Mouse (Mus musculus) hindbrain, embryonic 14.5 days (tissue): ENCODE results near the gene Apc2. TPM values are rescaled to one million over a fixed set of nuclear protein-coding genes. Genes with fewer than 3 reads are reported as not detected.

Experiments
- ATAC-seq: fragments of 200-750 bp; cut with Nextera tagmentation; 2 replicates; pipeline ENCODE4 v1.8.0; 2017; ENCODE audit warnings: moderate number of reproducible peaks, mild to moderate bottlenecking, moderate TSS enrichment, moderate library complexity; ENCODE audit not compliant: low FRiP score
- DNase-seq: peaks from one replicate; pipeline ENCODE4 v3.0.0-alpha.2; 2015; ENCODE audit warnings: low spot score
- H3K27ac ChIP-seq: fragments of 300-500 bp; sonication (generic); 2 replicates; pipeline ENCODE4 v1.5.1; 2014; ENCODE audit warnings: mild to moderate bottlenecking, moderate library complexity
- H3K27me3 ChIP-seq: fragments of 300-500 bp; sonication (generic); 2 replicates; pipeline ENCODE4 v1.6.1; 2014; ENCODE audit warnings: mild to moderate bottlenecking, low read length, mixed read lengths; ENCODE audit not compliant: control insufficient read depth, insufficient read depth
- H3K36me3 ChIP-seq: fragments of 300-500 bp; sonication (generic); replicated peaks from 2 replicates; pipeline ENCODE4 v1.6.1; 2014; ENCODE audit not compliant: control insufficient read depth, insufficient read depth
- H3K4me1 ChIP-seq: fragments of 300-500 bp; sonication (generic); replicated peaks from 2 replicates; pipeline ENCODE4 v1.6.1; 2014; ENCODE audit warnings: antibody characterized with exemption, low read length, mixed read lengths; ENCODE audit not compliant: control insufficient read depth, insufficient read depth
- H3K4me2 ChIP-seq: fragments of 300-500 bp; sonication (generic); replicated peaks from 2 replicates; pipeline ENCODE4 v1.6.1; 2014; ENCODE audit warnings: mild to moderate bottlenecking, moderate library complexity
- H3K4me3 ChIP-seq: fragments of 300-500 bp; sonication (generic); replicated peaks from 2 replicates; pipeline ENCODE4 v1.5.1; 2014; ENCODE audit warnings: mild to moderate bottlenecking, low read length
- H3K9ac ChIP-seq: fragments of 300-500 bp; sonication (generic); 2 replicates; pipeline ENCODE4 v1.6.1; 2014
- H3K9me3 ChIP-seq: fragments of 300-500 bp; sonication (generic); 2 replicates; pipeline ENCODE4 v1.6.1; 2016; ENCODE audit warnings: low read length; ENCODE audit not compliant: control insufficient read depth
- whole genome bisulfite sequencing: fragments of 180-500 bp; shearing (Covaris S2); extraction: QIAGEN DNeasy Blood & Tissue Kit; methylation state at CpG from one replicate; pipeline ENCODE4 v1.1.7; 2014; 5-methylcytosine and 5-hydroxymethylcytosine counted together
- polyA plus RNA-seq: library from polyadenylated mRNA; unstranded; fragments of >200 nt; fragmentation: Nextera tagmentation; extraction: Ambion mirVana; gene quantifications from 2 replicates; pipeline ENCODE4 v1.2.1, GENCODE M21; 2014

Apc2 gene
- polyA plus RNA-seq, 1 experiment from 2014 or later = 200 TPM

DNA sequence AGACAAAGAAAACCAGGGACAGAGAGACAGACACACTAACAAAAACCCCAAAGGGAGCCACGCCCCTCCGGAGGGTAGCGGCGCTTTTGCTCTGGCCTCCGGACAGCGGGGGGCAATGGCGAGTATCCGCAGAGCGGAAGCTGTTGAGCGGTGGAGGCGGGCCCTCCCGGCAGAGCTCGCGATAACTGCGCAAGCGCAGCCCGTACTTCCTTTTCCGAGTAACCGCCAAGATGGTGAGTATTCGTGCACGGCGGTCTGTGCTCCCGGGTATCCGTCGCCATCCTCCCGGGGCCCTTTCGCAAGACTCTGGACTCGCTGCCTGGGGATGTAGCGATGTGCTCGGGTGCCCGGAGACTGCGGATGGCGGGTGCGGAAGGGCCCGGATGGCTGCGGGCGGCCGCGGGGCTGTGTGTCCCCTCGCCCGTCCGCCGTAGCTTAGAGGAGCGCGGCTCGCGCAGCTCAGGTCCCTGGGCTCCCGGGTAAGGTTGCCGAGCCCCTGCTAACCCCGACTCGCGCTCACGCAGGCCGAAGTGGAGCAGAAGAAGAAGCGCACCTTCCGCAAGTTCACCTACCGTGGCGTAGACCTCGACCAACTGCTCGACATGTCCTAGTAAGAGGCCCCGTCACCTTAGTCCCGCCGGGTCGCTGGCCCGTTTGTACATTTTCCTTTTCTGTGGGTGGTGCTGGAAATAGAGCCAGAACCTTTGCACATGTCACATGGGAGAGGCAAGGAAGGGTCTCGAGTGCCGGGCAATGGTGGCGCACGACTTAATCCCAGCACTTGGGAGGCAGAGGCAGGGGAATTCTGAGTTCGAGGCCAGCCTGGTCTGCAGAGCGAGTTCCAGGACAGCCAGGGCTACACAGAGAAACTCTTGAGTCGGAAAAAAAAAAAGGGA, 3.3 kb upstream of the Apc2 start, which contains the start of gene Rps15:
TSS of gene Rps15 (plus strand) at position 203 of the 896 bp plus-strand sequence.
- H3K9me3 ChIP-seq = no peaks in the 10 kb centered on the region
- peaks cover 35% of the 10 kb centered on the region for H3K4me1 ChIP-seq
- peaks cover 35% of the 10 kb centered on the region for H3K36me3 ChIP-seq
- peak within 1 kb of the TSS; percentile 66 for H3K4me3 ChIP-seq
- no peaks in the 10 kb centered on the region for H3K27me3 ChIP-seq
- DNase-seq (peak; percentile 98), ATAC-seq (peak; percentile 81)
- H3K27ac ChIP-seq = peak within 1 kb of the TSS; percentile 88
- H3K4me2 ChIP-seq = peak within 1 kb of the TSS; percentile 96
- H3K9ac ChIP-seq = peak within 1 kb of the TSS; percentile 95
- WGBS = under 1% methylated on average over 72 of the region's 72 CpGs

DNA sequence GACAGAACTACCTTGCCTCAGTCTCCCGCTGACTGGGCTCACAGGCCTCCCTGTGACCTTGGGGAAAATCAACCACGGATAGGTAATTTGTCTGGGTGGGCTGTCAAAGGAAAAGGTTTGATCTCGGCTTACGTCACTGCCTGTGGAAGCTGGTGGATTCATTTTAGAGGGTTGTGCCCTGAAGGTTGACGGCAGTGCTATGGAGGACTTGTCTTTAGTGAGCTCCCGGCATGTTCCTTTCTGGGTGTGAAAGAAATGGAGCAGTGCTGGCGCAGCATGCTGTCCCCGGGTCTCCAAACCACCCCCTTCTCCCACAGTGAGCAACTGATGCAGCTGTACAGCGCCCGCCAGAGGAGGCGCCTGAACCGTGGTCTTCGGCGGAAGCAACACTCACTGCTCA, 2.5 kb upstream of the Apc2 start:
- Histone ChIP-seq H3K9me3 (no peaks in the 10 kb centered on the region), H3K4me2 (peak overlapping the region; percentile 96), H3K27me3 (no peaks in the 10 kb centered on the region), H3K27ac (peak overlapping the region; percentile 88), H3K4me1 (peaks cover 43% of the 10 kb centered on the region), H3K36me3 (peaks cover 28% of the 10 kb centered on the region), H3K4me3 (peak overlapping the region; percentile 66), H3K9ac (peak overlapping the region; percentile 95)
- DNase-seq = no peak
- WGBS = 27% methylated on average over 14 of the region's 14 CpGs
- no peak for ATAC-seq

DNA sequence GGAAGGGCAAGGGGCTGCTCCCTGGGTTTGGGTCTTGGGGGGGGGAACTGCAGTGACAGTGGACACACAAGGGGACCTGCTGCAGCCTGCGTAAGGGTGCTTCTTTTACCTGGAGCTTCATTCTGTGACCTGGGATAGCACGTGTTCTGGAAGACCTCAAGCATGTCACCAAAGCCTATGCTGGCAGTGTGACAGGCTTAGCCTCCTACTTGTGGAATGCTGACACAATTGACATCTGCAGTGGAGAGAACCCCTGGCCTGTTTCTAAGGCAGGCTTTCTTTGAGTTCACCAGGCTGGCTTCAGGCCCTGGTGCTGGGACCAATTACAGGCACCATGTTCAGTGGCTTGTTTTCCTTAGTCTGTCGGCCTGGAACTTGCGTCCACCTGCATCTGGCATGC, 1.5 kb upstream of the Apc2 start:
- Histone ChIP-seq H3K4me3 (no peak overlapping the region), H3K9ac (no peak overlapping the region), H3K27ac (no peak overlapping the region), H3K36me3 (peaks cover 20% of the 10 kb centered on the region), H3K9me3 (no peaks in the 10 kb centered on the region), H3K27me3 (no peaks in the 10 kb centered on the region), H3K4me1 (peaks cover 46% of the 10 kb centered on the region), H3K4me2 (no peak overlapping the region)
- WGBS = 72% methylated on average over 4 of the region's 4 CpGs
- DNase-seq (no peak), ATAC-seq (no peak)

DNA sequence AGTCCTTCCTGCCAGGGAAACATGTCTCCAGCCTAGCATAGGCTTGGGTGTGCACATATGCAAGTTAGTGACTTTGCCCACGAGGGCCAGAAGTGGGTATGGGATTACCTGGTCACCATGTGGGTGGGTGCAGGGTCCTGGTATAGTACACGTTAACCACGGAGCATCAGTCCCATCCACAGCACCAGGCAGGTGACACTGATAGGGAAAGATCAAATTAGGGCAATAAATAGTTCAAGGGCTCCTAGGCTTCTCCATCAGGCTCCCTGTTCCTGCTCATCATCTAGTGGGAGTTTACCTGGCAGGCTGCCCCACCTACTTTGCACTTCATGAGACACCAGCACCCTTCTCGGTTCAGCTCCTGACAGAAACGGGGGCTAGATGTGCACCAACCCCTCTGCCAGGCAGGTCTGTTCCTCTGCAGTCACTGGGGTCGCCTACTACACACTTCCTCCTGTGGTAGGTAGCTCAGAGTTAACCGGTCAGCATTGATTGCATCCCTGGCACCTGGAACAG, 931 bp upstream of the Apc2 start:
- Histone ChIP-seq H3K4me1 (peaks cover 46% of the 10 kb centered on the region), H3K9ac (peak overlapping the region; percentile 57), H3K27ac (peak overlapping the region; percentile 93; the same call in 1 of the 2 replicates), H3K27me3 (no peaks in the 10 kb centered on the region), H3K9me3 (no peaks in the 10 kb centered on the region), H3K4me2 (no peak overlapping the region), H3K4me3 (no peak overlapping the region), H3K36me3 (peaks cover 20% of the 10 kb centered on the region)
- DNase-seq = no peak
- 55% methylated on average over 7 of the region's 7 CpGs for WGBS
- ATAC-seq = no peak

DNA sequence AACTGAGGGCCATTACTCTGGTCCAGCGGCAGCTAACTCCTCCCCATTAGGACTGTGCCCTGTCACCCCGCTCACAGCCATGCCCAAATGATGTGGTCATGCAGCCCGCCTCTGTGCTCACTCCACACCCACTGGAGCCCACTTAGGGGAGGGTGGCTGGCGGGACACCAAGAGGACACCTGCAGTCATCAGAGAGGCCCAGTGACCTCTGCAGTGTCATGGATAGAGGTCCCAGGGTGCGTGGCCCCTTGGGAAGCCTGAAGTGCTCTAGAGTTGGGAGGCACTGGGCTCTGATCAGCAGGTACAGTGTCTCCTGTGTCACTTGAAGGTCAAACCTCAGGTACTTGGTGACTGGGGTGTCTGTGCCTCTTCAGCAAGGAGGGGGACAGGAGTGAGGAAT, 1.0 kb downstream of the Apc2 start:
- H3K36me3 ChIP-seq = peaks cover 23% of the 10 kb centered on the region
- no peaks in the 10 kb centered on the region for H3K27me3 ChIP-seq
- H3K4me2 ChIP-seq = peak overlapping the region; percentile 95
- DNase-seq (no peak), ATAC-seq (no peak)
- H3K9ac ChIP-seq = peak overlapping the region; percentile 57
- WGBS = 65% methylated on average over 5 of the region's 5 CpGs
- H3K9me3 ChIP-seq = no peaks in the 10 kb centered on the region
- H3K4me1 ChIP-seq = peaks cover 56% of the 10 kb centered on the region
- H3K27ac ChIP-seq = peak overlapping the region; percentile 93
- peak overlapping the region; percentile 42 for H3K4me3 ChIP-seq

DNA sequence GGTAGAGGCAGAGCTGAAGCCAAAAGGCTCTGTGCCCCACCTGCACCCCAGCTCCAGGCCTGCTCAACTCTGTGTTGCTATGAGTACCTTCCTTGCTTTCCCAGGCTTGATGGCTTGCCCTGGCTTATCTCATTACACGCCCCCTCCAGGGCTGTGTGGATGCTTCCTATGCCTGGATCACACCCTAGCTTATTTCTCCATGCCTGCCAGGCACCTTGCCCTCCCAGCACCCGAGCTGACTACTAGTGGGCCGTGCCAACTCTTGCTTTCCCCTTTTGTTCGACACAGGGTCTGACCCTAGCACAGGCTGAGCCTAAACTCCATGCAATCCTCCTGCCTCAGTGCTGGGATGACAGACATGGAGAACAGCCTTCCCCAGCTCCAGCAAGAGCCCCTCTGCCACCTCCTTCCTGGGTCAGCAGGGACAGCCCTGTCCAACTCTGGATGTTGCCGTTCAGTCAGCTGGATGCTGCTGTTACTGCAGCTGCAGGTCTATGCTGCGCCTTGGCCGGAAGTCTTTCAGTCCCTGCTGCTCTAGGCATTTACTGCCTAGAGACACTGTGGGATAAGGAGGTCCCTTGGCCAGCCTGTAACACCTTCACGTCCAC, 1.9 kb downstream of the Apc2 start:
- H3K27ac ChIP-seq = peak overlapping the region; percentile 96
- no peaks in the 10 kb centered on the region for H3K27me3 ChIP-seq
- DNase-seq = no peak
- 64% methylated on average over 8 of the region's 8 CpGs for WGBS
- no peak overlapping the region for H3K4me3 ChIP-seq
- H3K9ac ChIP-seq = peak overlapping the region; percentile 96; the same call in 1 of the 2 replicates
- ATAC-seq = no peak
- no peaks in the 10 kb centered on the region for H3K9me3 ChIP-seq
- peak overlapping the region; percentile 95 for H3K4me2 ChIP-seq
- peaks cover 32% of the 10 kb centered on the region for H3K36me3 ChIP-seq
- peaks cover 62% of the 10 kb centered on the region for H3K4me1 ChIP-seq

DNA sequence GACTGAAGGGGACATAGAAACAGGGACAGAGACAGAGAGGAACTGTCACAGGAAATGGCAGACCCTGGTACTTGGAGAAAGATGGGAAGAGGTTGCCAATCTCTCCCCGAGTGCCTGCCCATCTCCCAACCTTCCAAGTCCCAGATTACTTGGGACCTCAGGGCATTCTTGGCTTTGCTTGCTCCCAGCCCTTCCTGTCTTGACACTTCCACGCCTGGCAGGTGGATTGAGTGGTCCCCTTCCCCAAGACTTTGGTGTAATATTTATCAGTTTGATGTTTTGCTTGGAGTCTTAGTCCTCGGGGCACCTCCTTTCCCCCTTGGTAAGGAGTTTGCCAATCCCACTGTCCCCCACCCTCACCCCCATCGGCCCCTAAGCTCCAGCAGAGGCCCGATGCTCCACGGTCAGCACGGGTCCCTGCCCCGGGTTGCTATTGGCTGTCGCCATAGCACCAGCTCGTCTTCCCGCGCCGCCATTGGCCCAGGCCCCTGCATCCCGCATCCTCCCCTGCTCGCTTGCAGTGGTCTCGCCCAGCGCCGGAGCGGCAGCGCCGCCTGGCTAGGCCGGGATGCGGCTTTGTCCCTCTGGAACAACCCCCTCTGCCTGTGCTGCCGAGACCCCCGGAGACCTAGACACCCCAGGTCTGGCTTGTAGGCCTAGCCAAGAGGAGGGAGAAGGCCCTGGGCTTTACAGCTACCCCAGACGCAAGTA, 2.9 kb downstream of the Apc2 start:
- H3K4me1 ChIP-seq = peaks cover 63% of the 10 kb centered on the region

DNA sequence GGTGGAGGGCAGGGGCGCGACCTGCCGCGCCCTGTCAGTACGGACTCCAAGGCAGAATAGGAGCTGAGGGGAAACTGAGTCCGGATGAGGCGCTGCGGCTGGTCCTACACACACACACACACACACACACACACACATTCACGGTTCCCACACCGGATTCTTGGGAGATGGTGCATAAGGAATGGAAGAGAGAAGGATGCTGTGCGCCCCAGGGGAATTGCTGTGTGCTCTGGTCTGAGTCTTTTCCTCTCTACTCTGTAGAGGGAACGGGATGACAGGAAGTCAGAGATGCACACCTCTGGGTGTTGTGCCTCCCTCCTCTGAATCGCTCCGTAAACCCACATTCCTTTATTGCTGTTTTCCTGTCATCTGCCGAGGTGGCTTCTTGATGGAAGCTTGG, 3.5 kb downstream of the Apc2 start:
- no peaks in the 10 kb centered on the region for H3K9me3 ChIP-seq
- WGBS = 3% methylated on average over 15 of the region's 15 CpGs
- peak overlapping the region; percentile 52 for H3K4me3 ChIP-seq
- no peak for ATAC-seq
- peak overlapping the region; percentile 96 for H3K27ac ChIP-seq
- DNase-seq = peak; percentile 60
- peak overlapping the region; percentile 95 for H3K4me2 ChIP-seq
- H3K9ac ChIP-seq = peak overlapping the region; percentile 96
- peaks cover 37% of the 10 kb centered on the region for H3K36me3 ChIP-seq
- H3K4me1 ChIP-seq = peaks cover 65% of the 10 kb centered on the region
- H3K27me3 ChIP-seq = no peaks in the 10 kb centered on the region

More for the DNA sequence above, 2.9 kb downstream of the Apc2 start:
- peak overlapping the region; percentile 95 for H3K4me2 ChIP-seq
- 4% methylated on average over 26 of the region's 26 CpGs for WGBS
- H3K4me3 ChIP-seq = peak overlapping the region; percentile 52
- peak overlapping the region; percentile 96 for H3K27ac ChIP-seq
- H3K27me3 ChIP-seq = no peaks in the 10 kb centered on the region
- ATAC-seq (peak; percentile 77), DNase-seq (peak; percentile 91)
- H3K36me3 ChIP-seq = peaks cover 37% of the 10 kb centered on the region
- no peaks in the 10 kb centered on the region for H3K9me3 ChIP-seq
- peak overlapping the region; percentile 96 for H3K9ac ChIP-seq

DNA sequence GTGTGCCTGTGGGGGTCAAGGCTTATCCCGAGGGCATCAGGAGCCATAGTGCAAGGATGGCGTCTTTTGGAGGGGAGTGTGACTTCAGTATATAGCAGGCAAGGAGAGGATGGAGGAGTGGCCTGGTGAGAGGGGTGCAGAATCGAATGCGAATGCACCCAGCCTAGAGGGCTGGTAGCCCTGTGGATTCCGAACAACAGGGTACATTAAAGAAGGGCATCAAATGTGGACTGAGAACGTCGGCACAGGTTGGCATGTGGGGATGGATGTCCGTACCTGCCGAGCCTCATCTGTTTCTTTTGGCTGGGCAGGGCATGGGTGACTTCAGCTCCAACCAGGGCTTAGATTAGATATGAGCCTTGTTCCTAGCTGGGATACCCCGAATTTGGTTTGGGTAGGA, 4.0 kb downstream of the Apc2 start:
- H3K4me1 ChIP-seq = peaks cover 70% of the 10 kb centered on the region
- H3K4me2 ChIP-seq = peak overlapping the region; percentile 95
- no peaks in the 10 kb centered on the region for H3K27me3 ChIP-seq
- H3K9ac ChIP-seq = peak overlapping the region; percentile 96
- H3K9me3 ChIP-seq = no peaks in the 10 kb centered on the region
- H3K4me3 ChIP-seq = peak overlapping the region; percentile 52
- H3K36me3 ChIP-seq = peaks cover 37% of the 10 kb centered on the region
- ATAC-seq (no peak), DNase-seq (no peak)
- H3K27ac ChIP-seq = peak overlapping the region; percentile 96
- 32% methylated on average over 10 of the region's 10 CpGs for WGBS
